Mouse (Mus musculus): ENCODE results near the gene Nphp4. TPM values are rescaled to one million over a fixed set of nuclear protein-coding genes. Genes with fewer than 3 reads are reported as not detected.

Gene Nphp4
- polyA plus RNA-seq, 1 experiment from 2014 or later, result 4.8 TPM

DNA sequence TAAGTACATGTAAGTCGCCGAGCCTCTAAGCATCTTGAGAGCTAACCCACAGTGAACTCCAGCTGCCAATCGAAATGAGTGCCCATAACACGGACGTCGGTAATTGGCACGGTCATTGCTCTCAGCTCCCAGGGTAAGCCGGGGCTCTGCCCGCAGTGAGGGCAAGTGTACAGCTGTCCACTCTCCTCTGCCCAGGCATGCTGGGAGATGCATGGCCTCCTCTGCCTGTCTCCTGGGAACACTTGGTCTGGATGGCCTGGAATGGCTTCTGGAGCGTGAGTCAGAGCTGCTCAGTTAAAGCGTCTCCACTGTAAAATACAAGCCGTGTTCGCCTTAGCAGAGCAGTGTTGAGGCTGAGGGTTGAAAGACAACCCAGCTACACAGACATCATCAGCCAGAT lies 9.9 kb upstream of the Nphp4 start:
- no peak for ATAC-seq (ENCODE audit: low read depth)
- Histone ChIP-seq H3K36me3 (ENCODE audit: control insufficient read depth, insufficient read depth, low read length) (no peaks in the 10 kb centered on the region), H3K4me3 (ENCODE audit: low read depth, low read length) (no peak overlapping the region), H3K4me1 (ENCODE audit: control insufficient read depth, insufficient read depth, low read length) (peaks cover 5% of the 10 kb centered on the region; the same call in 1 of the 2 replicates), H3K4me2 (ENCODE audit: low read depth, low read length) (no peak overlapping the region), H3K27ac (ENCODE audit: low read depth, low read length) (no peak overlapping the region), H3K27me3 (ENCODE audit: control insufficient read depth, insufficient read depth, low read length) (no peaks in the 10 kb centered on the region), H3K9ac (replicated peaks; ENCODE audit: low read depth, low read length) (no peak overlapping the region), H3K9me3 (ENCODE audit: control insufficient read depth, low read length) (no peaks in the 10 kb centered on the region; the same call in 1 of the 2 replicates)
- 77% methylated on average over 13 of the region's 13 CpGs for WGBS

GRCm38 (mm10) chr4:152467951-152468350 lies 8.6 kb upstream of the Nphp4 start:
- peaks cover 5% of the 10 kb centered on the region; the same call in 1 of the 2 replicates for H3K4me1 ChIP-seq (ENCODE audit: control insufficient read depth, insufficient read depth, low read length)
- no peak overlapping the region for H3K27ac ChIP-seq (ENCODE audit: low read depth, low read length)
- WGBS, result 76% methylated on average over 6 of the region's 6 CpGs
- H3K36me3 ChIP-seq (ENCODE audit: control insufficient read depth, insufficient read depth, low read length), result no peaks in the 10 kb centered on the region
- H3K4me2 ChIP-seq (ENCODE audit: low read depth, low read length), result no peak overlapping the region
- no peak overlapping the region for H3K9ac ChIP-seq (replicated peaks; ENCODE audit: low read depth, low read length)
- ATAC-seq (ENCODE audit: low read depth), result no peak
- H3K9me3 ChIP-seq (ENCODE audit: control insufficient read depth, low read length), result no peaks in the 10 kb centered on the region; the same call in 1 of the 2 replicates
- H3K4me3 ChIP-seq (ENCODE audit: low read depth, low read length), result no peak overlapping the region
- no peaks in the 10 kb centered on the region for H3K27me3 ChIP-seq (ENCODE audit: control insufficient read depth, insufficient read depth, low read length)

- no peaks in the 10 kb centered on the region for H3K36me3 ChIP-seq (ENCODE audit: control insufficient read depth, insufficient read depth, low read length)
- 84% methylated on average over 7 of the region's 7 CpGs for WGBS
- peak overlapping the region; percentile 74; the same call in 1 of the 2 replicates for H3K4me3 ChIP-seq (ENCODE audit: low read depth, low read length)
- H3K4me2 ChIP-seq (ENCODE audit: low read depth, low read length), result peak overlapping the region; percentile 85
- no peak overlapping the region for H3K27ac ChIP-seq (ENCODE audit: low read depth, low read length)
- H3K27me3 ChIP-seq (ENCODE audit: control insufficient read depth, insufficient read depth, low read length), result peaks cover 3% of the 10 kb centered on the region; the same call in 1 of the 2 replicates
- ATAC-seq (ENCODE audit: low read depth), result no peak
- no peak overlapping the region for H3K9ac ChIP-seq (replicated peaks; ENCODE audit: low read depth, low read length)
- H3K9me3 ChIP-seq (ENCODE audit: control insufficient read depth, low read length), result no peaks in the 10 kb centered on the region; the same call in 1 of the 2 replicates
- H3K4me1 ChIP-seq (ENCODE audit: control insufficient read depth, insufficient read depth, low read length), result peaks cover 17% of the 10 kb centered on the region
Observed at GRCm38 (mm10) chr4:152475941-152476340, 565 bp upstream of the Nphp4 start.

GRCm38 (mm10) chr4:152477106-152477465 lies 580 bp downstream of the Nphp4 start:
- ATAC-seq (ENCODE audit: low read depth), result peak; percentile 50
- Histone ChIP-seq H3K4me3 (ENCODE audit: low read depth, low read length) (peak overlapping the region; percentile 74), H3K36me3 (ENCODE audit: control insufficient read depth, insufficient read depth, low read length) (no peaks in the 10 kb centered on the region), H3K4me1 (ENCODE audit: control insufficient read depth, insufficient read depth, low read length) (peaks cover 17% of the 10 kb centered on the region), H3K27me3 (ENCODE audit: control insufficient read depth, insufficient read depth, low read length) (peaks cover 3% of the 10 kb centered on the region; the same call in 1 of the 2 replicates), H3K9me3 (ENCODE audit: control insufficient read depth, low read length) (no peaks in the 10 kb centered on the region), H3K27ac (ENCODE audit: low read depth, low read length) (peak overlapping the region; percentile 60), H3K9ac (replicated peaks; ENCODE audit: low read depth, low read length) (peak overlapping the region; percentile 86), H3K4me2 (ENCODE audit: low read depth, low read length) (peak overlapping the region; percentile 85)
- WGBS, result 0% methylated on average over 20 of the region's 21 CpGs

- Histone ChIP-seq H3K9me3 (ENCODE audit: control insufficient read depth, low read length) (no peaks in the 10 kb centered on the region), H3K36me3 (ENCODE audit: control insufficient read depth, insufficient read depth, low read length) (no peaks in the 10 kb centered on the region), H3K4me3 (ENCODE audit: low read depth, low read length) (peak within 1 kb of the TSS; percentile 74), H3K4me2 (ENCODE audit: low read depth, low read length) (peak within 1 kb of the TSS; percentile 85), H3K9ac (replicated peaks; ENCODE audit: low read depth, low read length) (peak within 1 kb of the TSS; percentile 86), H3K27ac (ENCODE audit: low read depth, low read length) (peak within 1 kb of the TSS; percentile 88), H3K27me3 (ENCODE audit: control insufficient read depth, insufficient read depth, low read length) (peaks cover 3% of the 10 kb centered on the region; the same call in 1 of the 2 replicates), H3K4me1 (ENCODE audit: control insufficient read depth, insufficient read depth, low read length) (peaks cover 17% of the 10 kb centered on the region)
- ATAC-seq (ENCODE audit: low read depth), result peak; percentile 97
- WGBS, result under 1% methylated on average over 63 of the region's 63 CpGs
Observed at GRCm38 (mm10) chr4:152477466-152478223, 1.1 kb downstream of the Nphp4 start, which contains the start of gene Kcnab2. Kcnab2 (minus strand) TSS chr4:152477871.

DNA sequence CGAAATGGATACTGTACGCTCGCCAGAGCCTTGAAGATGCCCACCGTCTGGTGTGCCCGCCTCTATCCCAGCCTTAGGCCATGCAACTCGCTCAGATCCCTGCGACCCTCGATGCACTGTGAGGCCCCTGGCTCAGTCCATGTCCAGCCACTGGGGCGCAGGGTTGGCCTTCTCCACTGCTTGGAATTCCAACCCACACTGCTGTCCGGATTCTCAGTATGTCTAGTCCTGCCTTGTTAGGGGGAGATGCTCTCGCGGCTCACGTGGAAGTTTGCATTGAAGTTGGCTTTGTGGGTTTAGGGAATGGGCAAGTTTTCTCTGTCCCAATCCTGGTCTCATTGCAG lies 1.7 kb downstream of the Nphp4 start:
- Histone ChIP-seq H3K36me3 (ENCODE audit: control insufficient read depth, insufficient read depth, low read length) (no peaks in the 10 kb centered on the region), H3K4me3 (ENCODE audit: low read depth, low read length) (peak overlapping the region; percentile 74)
- WGBS, result 0% methylated on average over 13 of the region's 13 CpGs

GRCm38 (mm10) chr4:152480426-152480825 lies 3.9 kb downstream of the Nphp4 start:
- H3K9ac ChIP-seq (replicated peaks; ENCODE audit: low read depth, low read length), result no peak overlapping the region
- no peak overlapping the region for H3K4me2 ChIP-seq (ENCODE audit: low read depth, low read length)
- no peak for ATAC-seq (ENCODE audit: low read depth)
- no peaks in the 10 kb centered on the region for H3K36me3 ChIP-seq (ENCODE audit: control insufficient read depth, insufficient read depth, low read length)
- H3K4me1 ChIP-seq (ENCODE audit: control insufficient read depth, insufficient read depth, low read length), result peaks cover 17% of the 10 kb centered on the region
- no peak overlapping the region for H3K4me3 ChIP-seq (ENCODE audit: low read depth, low read length)
- WGBS, result 55% methylated on average over 8 of the region's 8 CpGs
- no peak overlapping the region for H3K27ac ChIP-seq (ENCODE audit: low read depth, low read length)
- peaks cover 3% of the 10 kb centered on the region; the same call in 1 of the 2 replicates for H3K27me3 ChIP-seq (ENCODE audit: control insufficient read depth, insufficient read depth, low read length)
- H3K9me3 ChIP-seq (ENCODE audit: control insufficient read depth, low read length), result no peaks in the 10 kb centered on the region

More for the DNA sequence above, 1.7 kb downstream of the Nphp4 start:
- H3K9ac ChIP-seq (replicated peaks; ENCODE audit: low read depth, low read length), result peak overlapping the region; percentile 86
- peaks cover 17% of the 10 kb centered on the region for H3K4me1 ChIP-seq (ENCODE audit: control insufficient read depth, insufficient read depth, low read length)
- ATAC-seq (ENCODE audit: low read depth), result no peak; the same call in 1 of the 2 replicates
- no peaks in the 10 kb centered on the region for H3K9me3 ChIP-seq (ENCODE audit: control insufficient read depth, low read length)
- peak overlapping the region; percentile 88 for H3K27ac ChIP-seq (ENCODE audit: low read depth, low read length)
- peak overlapping the region; percentile 85 for H3K4me2 ChIP-seq (ENCODE audit: low read depth, low read length)
- peaks cover 3% of the 10 kb centered on the region; the same call in 1 of the 2 replicates for H3K27me3 ChIP-seq (ENCODE audit: control insufficient read depth, insufficient read depth, low read length)

GRCm38 (mm10) chr4:152488046-152488445 lies 11.5 kb downstream of the Nphp4 start:
- whole genome bisulfite sequencing, result 88% methylated on average over 10 of the region's 10 CpGs
- no peaks in the 10 kb centered on the region for H3K27me3 ChIP-seq (ENCODE audit: control insufficient read depth, insufficient read depth, low read length)
- no peaks in the 10 kb centered on the region for H3K4me1 ChIP-seq (ENCODE audit: control insufficient read depth, insufficient read depth, low read length)
- no peak overlapping the region for H3K9ac ChIP-seq (replicated peaks; ENCODE audit: low read depth, low read length)
- ATAC-seq (ENCODE audit: low read depth), result no peak
- H3K36me3 ChIP-seq (ENCODE audit: control insufficient read depth, insufficient read depth, low read length), result no peaks in the 10 kb centered on the region
- H3K4me3 ChIP-seq (ENCODE audit: low read depth, low read length), result no peak overlapping the region
- no peak overlapping the region for H3K4me2 ChIP-seq (ENCODE audit: low read depth, low read length)
- H3K9me3 ChIP-seq (ENCODE audit: control insufficient read depth, low read length), result no peaks in the 10 kb centered on the region
- H3K27ac ChIP-seq (ENCODE audit: low read depth, low read length), result no peak overlapping the region

DNA sequence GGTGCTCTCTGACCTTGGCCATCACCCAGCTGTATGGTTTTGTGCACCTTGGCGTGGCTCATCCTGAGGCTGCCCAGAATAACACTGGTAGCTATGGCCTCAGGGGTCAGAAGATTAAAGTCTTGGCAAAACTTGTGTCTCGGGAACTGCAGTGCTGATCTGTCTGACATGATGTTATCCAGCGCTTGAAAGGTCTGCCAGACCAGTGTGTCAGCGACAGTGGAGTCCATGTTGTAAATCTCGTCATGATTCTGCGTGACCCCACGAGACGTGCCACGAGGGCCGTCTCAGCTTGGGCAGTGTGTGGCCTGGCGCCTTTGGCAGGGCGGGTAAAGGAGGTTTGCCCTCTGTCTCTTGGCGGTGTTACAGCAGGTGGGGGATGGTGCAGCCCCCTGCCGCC lies 13.8 kb downstream of the Nphp4 start:
- H3K27me3 ChIP-seq (ENCODE audit: control insufficient read depth, insufficient read depth, low read length), result no peaks in the 10 kb centered on the region
- no peaks in the 10 kb centered on the region for H3K9me3 ChIP-seq (ENCODE audit: control insufficient read depth, low read length)
- H3K4me3 ChIP-seq (ENCODE audit: low read depth, low read length), result no peak overlapping the region
- H3K36me3 ChIP-seq (ENCODE audit: control insufficient read depth, insufficient read depth, low read length), result no peaks in the 10 kb centered on the region
- no peak for ATAC-seq (ENCODE audit: low read depth)
- H3K27ac ChIP-seq (ENCODE audit: low read depth, low read length), result no peak overlapping the region
- H3K4me1 ChIP-seq (ENCODE audit: control insufficient read depth, insufficient read depth, low read length), result peaks cover 3% of the 10 kb centered on the region; the same call in 1 of the 2 replicates
- no peak overlapping the region for H3K9ac ChIP-seq (replicated peaks; ENCODE audit: low read depth, low read length)
- H3K4me2 ChIP-seq (ENCODE audit: low read depth, low read length), result no peak overlapping the region
- WGBS, result 81% methylated on average over 14 of the region's 14 CpGs

All from neural tube, embryonic 14.5 days (tissue).